Mouse (Mus musculus): ENCODE data around the gene Pramef12. TPM values are rescaled to one million over a fixed set of nuclear protein-coding genes. Genes with fewer than 3 reads are reported as not detected.
A peak's percentile ranks its signal among the peaks of the same experiment; 100 is the strongest.

The Pramef12 gene
- not detected for total RNA-seq (2021)
- long read RNA-seq, experiment 1, result 0 reads
- long read RNA-seq, experiment 2, result 0 reads

DNA sequence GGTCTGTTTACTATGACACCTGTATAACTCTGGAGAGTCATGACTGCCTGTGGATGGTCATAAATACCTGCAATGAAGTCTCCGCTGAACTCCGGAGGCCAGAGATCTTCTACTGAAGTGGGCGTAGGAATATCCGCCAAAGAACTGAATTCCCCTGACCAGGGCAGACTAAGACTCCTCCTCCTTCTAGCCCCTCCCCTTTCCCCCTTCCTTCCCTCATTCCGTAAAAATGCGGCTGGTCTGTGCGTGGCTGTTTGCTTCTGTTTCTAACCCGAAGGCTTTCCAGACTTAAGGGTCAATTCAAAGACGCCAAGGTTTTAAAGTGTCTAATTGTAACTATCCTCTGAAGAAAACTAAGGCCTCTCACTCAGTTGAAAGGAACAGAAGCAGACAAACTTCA, at the start of gene Pramef12:
Gene Pramef12 (minus strand): TSS at position 175 of the 400 bp plus-strand sequence.
- H3K27ac ChIP-seq, result no peak within 1 kb of the TSS
- H3K4me3 ChIP-seq, result no peak within 1 kb of the TSS
- intact Hi-C loops (cut with DNase I), result no loop called here
- no peak for TF ChIP-seq CTCF (IDR thresholded peaks at IDR 0.05)
- no peak for DNase-seq

DNA sequence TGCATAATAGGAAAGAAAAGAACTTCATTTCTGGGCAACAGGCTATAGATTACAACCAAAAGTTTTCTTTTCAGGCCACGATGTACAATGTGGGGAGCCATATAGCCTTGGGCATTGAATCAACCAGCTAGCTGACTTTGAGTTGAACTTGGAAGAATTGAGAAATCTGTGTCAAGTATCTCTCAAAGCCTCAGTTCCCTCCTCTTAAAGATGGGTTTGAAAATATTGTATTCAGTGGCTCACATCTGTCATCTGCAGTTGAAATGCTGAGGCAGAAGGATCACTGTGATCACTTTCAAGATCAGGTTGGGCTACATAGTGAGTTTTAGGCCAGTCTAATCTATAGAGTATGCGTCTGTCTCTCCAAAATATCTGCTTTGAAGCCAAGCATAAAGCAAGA, 45.0 kb upstream of the Pramef12 start, which contains the start of gene Gm9944:
Gene Gm9944 (minus strand): TSS at position 101 of the 400 bp plus-strand sequence.
- no peak within 1 kb of the TSS for H3K4me3 ChIP-seq
- no peak within 1 kb of the TSS for H3K27ac ChIP-seq
- intact Hi-C loops (cut with DNase I), result no loop called here
- TF ChIP-seq CTCF (IDR thresholded peaks at IDR 0.05), result no peak
- DNase-seq, result no peak

DNA sequence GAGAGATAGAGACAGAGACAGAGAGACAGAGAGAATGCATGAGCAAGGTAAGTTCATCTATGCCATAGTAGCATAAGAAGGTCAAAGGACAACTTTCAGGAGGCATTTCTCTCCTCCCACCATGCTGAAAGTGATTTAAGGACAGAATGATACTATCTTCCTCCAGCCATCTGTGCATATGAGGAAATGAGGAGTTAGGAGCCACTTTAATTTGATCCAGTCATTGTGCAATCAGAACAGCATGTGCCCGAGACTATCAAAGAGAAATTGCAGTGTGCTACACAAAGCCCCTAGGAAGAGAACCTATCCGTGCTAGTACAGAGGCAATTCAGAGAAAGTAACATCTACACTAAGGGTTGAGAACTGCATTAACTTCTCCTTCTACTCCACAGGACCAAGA, 40.3 kb upstream of the Pramef12 start:
- no peak for TF ChIP-seq CTCF (IDR thresholded peaks at IDR 0.05)
- intact Hi-C loops (cut with DNase I), result no loop called here

DNA sequence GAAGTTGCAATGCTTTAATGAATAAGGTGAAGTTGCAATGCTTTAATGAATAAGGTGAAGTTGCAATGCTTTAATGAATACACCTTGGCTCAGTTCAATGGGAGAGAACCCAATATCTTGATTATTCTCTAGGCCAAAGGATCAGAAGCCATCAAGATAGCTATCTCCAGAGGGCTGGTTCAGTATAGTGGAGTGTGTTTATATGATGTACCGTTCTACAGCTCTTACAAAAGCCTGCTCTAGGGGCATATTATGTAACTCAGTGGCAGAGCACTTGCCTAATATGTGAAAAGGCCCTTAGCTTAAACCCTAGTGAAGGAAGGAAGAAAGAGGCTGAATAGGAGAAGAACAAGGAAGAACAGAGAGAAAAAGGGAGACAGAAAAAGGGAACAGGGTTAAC, 33.3 kb upstream of the Pramef12 start:
- Histone ChIP-seq H3K27ac (no peak overlapping the region), H3K4me3 (no peak overlapping the region)
- intact Hi-C loops (cut with DNase I), result no loop called here
- no peak for DNase-seq
- no peak for TF ChIP-seq CTCF (IDR thresholded peaks at IDR 0.05)

More for the DNA sequence above, 40.3 kb upstream of the Pramef12 start:
- H3K27ac ChIP-seq, result no peak overlapping the region
- H3K4me3 ChIP-seq, result no peak overlapping the region
- DNase-seq, result no peak

DNA sequence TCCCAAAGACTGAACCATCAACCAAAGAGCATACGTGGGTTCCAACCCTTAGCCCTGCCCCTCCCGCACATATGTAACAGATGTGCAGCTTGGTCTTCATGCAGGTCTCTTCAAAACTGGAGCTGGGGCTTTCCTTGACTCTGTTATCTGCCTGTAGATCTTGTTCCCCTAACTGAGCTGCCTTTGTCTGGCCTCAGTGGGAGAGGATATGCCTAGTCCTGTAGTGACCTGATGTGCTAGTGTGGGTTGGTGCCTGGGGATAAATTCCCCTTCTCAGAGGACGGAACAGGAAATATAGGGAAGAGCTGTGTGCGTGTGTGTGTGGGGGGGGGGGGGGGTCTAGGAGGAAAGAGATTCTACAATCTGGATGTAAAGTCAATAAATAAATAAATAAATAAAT, 32.8 kb upstream of the Pramef12 start:
- Histone ChIP-seq H3K4me3 (no peak overlapping the region), H3K27ac (no peak overlapping the region)
- no peak for DNase-seq
- intact Hi-C loops (cut with DNase I), result no loop called here
- TF ChIP-seq CTCF (IDR thresholded peaks at IDR 0.05), result no peak

DNA sequence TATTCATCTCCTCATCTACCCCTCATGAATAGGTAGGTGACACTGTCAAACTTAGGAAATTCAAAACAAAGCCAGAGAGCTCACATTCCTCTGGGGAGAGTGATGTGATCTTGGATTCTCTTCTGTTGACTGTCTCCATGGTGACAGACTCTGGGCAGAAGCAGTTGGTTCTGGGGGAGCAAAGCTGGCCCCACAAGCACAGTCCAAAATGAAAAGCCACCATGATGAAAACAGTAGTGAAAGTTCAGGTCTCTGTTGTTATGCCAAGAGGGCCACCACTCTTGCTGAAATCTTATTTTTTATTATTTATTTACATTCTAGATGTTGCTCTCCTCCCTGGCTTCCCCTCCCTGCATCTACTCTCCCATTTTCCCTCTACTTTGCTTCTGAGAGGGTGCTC, 30.4 kb upstream of the Pramef12 start, which contains the start of gene 1700012P22Rik:
Gene 1700012P22Rik (minus strand): TSS at position 101 of the 400 bp plus-strand sequence.
- intact Hi-C loops (cut with DNase I), result no loop called here
- no peak within 1 kb of the TSS for H3K27ac ChIP-seq
- TF ChIP-seq CTCF (IDR thresholded peaks at IDR 0.05), result no peak
- no peak for DNase-seq
- H3K4me3 ChIP-seq, result no peak within 1 kb of the TSS

DNA sequence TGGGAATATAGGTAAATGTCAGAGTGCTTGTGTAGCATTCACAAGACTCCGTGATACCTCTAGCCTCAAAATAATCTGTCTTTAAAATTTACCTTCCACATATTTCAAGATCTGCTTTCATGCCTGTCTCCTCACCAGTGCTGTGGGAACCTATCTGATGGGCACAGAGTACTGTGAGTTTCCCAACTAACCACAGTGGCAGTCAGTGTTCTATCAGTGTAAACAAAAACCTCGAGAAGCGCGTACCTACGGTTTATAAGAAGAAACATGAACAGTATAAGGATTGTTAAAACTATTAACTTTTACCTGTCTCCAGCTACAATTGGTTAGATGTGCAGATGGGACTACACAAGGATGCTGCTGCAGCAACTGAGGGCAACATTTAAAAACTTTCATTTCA, 25.0 kb upstream of the Pramef12 start:
- intact Hi-C loops (cut with DNase I), result no loop called here
- DNase-seq, result no peak

DNA sequence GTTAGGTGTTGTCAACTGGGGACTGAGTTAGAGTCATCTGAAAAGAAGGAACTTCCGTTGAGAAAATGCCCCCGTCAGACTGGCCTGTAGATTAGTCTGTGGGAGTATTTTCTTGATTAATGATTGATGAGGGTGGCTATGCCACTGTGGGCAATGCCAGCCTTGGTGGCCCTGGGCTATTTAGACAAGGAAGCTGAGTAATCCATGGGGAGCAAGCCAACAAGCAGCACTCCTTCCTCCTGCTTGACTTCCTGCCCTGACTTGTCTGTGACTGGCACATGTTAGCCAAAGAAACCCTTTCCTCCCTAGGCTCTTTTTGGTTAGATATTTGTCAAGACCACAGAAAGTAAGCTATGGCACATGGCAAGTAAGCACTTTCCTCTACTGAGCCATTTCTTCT, 22.5 kb upstream of the Pramef12 start:
- no peak overlapping the region for H3K4me3 ChIP-seq
- DNase-seq, result no peak
- intact Hi-C loops (cut with DNase I), result no loop called here
- no peak for TF ChIP-seq CTCF (IDR thresholded peaks at IDR 0.05)
- no peak overlapping the region for H3K27ac ChIP-seq

More for the DNA sequence above, 25.0 kb upstream of the Pramef12 start:
- TF ChIP-seq CTCF (IDR thresholded peaks at IDR 0.05), result no peak
- Histone ChIP-seq H3K4me3 (no peak overlapping the region), H3K27ac (no peak overlapping the region)

DNA sequence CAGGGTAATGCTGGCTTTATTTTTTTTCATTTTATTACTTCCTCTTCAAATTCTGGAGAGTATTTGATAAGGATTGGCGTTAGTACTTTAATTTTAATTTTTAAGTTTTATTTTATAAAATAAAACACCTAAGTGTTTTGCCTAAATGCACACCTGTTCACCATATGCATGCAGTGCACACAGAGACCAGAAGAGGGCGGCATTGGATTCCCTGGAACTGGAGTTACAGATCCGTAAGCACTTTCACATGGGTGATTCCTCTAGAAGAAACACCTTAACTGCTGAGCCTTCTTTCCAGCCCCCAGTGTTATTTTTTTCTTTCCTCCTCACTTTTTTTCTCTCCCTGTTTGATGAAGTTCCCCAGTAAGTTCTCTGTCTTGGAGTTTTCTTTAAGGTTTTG, 20.6 kb upstream of the Pramef12 start:
- TF ChIP-seq CTCF (IDR thresholded peaks at IDR 0.05), result peak; percentile 43
- no peak for DNase-seq
- intact Hi-C loops (cut with DNase I), result no loop called here
- H3K27ac ChIP-seq, result no peak overlapping the region
- H3K4me3 ChIP-seq, result no peak overlapping the region

DNA sequence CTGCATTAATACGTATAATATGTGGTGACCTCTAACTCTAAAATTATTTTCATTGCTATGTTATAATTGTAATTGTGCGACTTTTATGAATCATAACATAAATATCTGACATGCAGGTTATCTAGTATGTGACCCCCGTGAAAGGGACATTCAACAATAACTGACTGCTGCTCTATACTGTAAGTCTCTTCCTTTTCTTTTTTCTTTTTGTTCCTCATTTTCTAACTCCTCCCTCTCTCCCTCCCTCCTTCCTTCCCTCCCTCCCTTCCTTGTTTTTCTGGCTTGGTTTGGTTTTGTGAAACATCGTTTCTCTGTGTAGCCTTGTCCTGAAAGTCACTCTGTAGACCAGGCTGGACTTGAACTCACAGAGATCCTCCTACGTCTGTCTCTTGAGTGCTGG, 16.3 kb upstream of the Pramef12 start:
- intact Hi-C loops (cut with DNase I), result no loop called here
- Histone ChIP-seq H3K27ac (no peak overlapping the region), H3K4me3 (no peak overlapping the region)
- TF ChIP-seq CTCF (IDR thresholded peaks at IDR 0.05), result no peak
- DNase-seq, result no peak

DNA sequence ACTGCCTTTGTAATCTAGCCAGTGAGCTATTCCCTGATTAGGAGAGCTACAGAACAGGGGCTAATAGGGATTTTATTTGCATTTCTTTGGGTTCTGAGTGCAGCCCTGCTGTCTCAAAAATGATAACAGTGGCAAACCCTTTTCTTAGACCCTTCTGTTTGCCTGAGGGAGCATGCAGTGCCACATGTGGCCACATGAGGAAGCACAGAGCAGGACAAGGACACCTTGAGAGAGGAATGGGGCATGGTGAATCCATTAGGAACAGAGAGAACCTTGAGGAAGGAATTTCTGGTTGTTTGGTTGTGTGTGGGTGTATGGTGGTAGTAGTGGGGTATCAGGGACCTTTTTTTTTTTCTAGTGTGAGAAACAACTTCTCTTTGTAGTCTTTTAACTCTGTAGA, 12.4 kb upstream of the Pramef12 start:
- DNase-seq, result no peak
- no peak overlapping the region for H3K4me3 ChIP-seq
- intact Hi-C loops (cut with DNase I), result no loop called here
- peak; percentile 8; the same call in 1 of the 2 replicates for TF ChIP-seq CTCF (IDR thresholded peaks at IDR 0.05)
- H3K27ac ChIP-seq, result no peak overlapping the region

DNA sequence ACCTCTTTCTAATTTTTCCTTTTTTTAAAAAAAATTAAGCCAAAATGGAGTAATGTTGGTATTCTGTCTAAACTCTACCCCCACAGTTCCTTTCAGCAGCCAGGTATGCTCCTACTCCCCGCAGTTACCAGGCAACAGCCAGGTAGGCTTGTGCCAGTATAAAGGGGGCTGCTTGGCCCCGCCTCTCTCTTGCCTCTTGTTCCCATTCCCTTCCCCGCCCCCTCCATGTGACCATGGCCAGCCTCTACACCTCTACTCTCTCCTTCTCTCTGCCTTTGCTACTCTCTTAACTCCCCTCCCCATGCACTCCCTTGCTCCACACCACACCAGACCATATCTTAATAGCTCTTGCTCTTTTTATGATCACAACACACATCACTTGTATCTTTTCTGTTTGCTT, 2.0 kb downstream of the Pramef12 start:
- Histone ChIP-seq H3K27ac (no peak overlapping the region), H3K4me3 (no peak overlapping the region)
- no peak for DNase-seq
- TF ChIP-seq CTCF (IDR thresholded peaks at IDR 0.05), result no peak
- intact Hi-C loops (cut with DNase I), result no loop called here

DNA sequence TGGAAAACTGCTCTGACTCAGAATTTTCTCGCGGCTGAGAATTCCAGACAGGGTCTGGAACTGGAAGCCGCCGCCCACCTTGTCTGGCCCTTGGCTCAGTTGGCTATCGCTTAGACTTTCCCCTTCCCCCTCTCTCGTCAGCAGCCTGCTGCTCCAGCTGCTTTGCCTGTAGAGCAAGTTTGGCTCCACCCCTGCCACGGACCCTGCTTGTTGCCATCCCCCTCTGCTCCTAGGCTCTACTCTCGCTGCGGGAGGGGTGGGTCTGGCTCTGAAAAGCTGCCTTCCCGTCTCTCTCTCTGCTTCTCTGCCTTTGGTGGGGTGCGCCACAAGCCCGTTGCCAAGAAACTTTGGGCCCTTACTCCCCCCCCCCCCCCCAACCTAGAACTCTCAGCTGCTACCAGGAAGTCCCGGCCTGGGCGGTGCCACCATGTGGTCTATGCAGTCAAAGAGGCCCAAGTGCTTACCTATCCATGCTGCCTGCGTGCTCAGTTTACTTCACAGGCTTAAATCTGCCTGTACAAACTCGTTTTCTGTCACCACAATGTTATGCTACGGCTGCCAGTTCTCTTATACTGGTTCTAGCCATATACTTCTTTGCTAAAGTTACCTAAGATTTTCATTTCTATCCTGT, 3.7 kb downstream of the Pramef12 start:
- peak; percentile 20 for DNase-seq
- H3K4me3 ChIP-seq, result peak overlapping the region; percentile 53
- H3K27ac ChIP-seq, result peak overlapping the region; percentile 24; the same call in 1 of the 2 replicates
- intact Hi-C loops (cut with DNase I), result no loop called here
- no peak for TF ChIP-seq CTCF (IDR thresholded peaks at IDR 0.05)

DNA sequence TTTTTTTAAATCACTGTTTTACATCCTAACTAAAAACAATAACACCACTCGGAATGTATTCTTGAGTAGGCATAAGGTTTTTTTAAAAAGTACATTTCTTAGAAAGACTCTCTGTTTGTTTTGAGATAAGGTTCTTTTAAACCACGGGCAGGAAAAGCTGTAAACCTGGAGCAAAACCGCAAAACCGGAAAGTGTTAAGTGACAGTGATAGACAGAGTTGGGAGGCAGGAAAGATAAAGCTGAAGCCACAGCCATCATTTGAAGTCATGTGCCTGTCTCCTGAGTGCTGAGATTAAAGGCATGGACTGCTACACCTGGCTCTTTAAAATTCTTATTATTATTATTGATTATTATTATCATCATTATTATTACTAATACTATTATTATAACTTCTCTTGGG, 5.6 kb downstream of the Pramef12 start:
- Histone ChIP-seq H3K27ac (no peak overlapping the region), H3K4me3 (no peak overlapping the region)
- intact Hi-C loops (cut with DNase I), result no loop called here
- no peak for DNase-seq
- no peak for TF ChIP-seq CTCF (IDR thresholded peaks at IDR 0.05)
